Mouse (Mus musculus): Measurements from ENCODE around the gene Gm10563. TPM values are rescaled to one million over a fixed set of nuclear protein-coding genes. Genes with fewer than 3 reads are reported as not detected.
A peak's percentile ranks its signal among the peaks of the same experiment; 100 is the strongest.

Gm10563 gene
- total and polyA plus RNA-seq, 2 experiments from 2014 or later = not detected

GRCm38 (mm10) chr4:155645721-155646120, 513 bp upstream of the Gm10563 start:
- DNase-seq (ENCODE audit: low spot score) (no peak), ATAC-seq (ENCODE audit: low FRiP score) (no peak)
- no peak overlapping the region for H3K9ac ChIP-seq (replicated peaks; ENCODE audit: low read length, poor library complexity, severe bottlenecking)
- no peaks in the 10 kb centered on the region for H3K9me3 ChIP-seq (ENCODE audit: low read length)
- no peak overlapping the region for H3K27ac ChIP-seq (ENCODE audit: low read depth, low read length)
- H3K4me2 ChIP-seq (ENCODE audit: low read depth, low read length, poor library complexity, severe bottlenecking) = no peak overlapping the region
- H3K4me1 ChIP-seq (ENCODE audit: insufficient read depth, low read length) = no peaks in the 10 kb centered on the region
- no peak for TF ChIP-seq CTCF (IDR thresholded peaks at IDR 0.05)
- no peak overlapping the region for H3K4me3 ChIP-seq (ENCODE audit: low read depth, low read length)
- WGBS = 97% methylated on average over 5 of the region's 5 CpGs
- H3K27me3 ChIP-seq (ENCODE audit: insufficient read depth, low read length) = peaks cover under 1% of the 10 kb centered on the region; the same call in 1 of the 2 replicates
- peaks cover 76% of the 10 kb centered on the region for H3K36me3 ChIP-seq (ENCODE audit: insufficient read depth, low read length)

- Histone ChIP-seq H3K9ac (replicated peaks; ENCODE audit: low read length, poor library complexity, severe bottlenecking) (no peak overlapping the region), H3K27me3 (ENCODE audit: insufficient read depth, low read length) (no peaks in the 10 kb centered on the region), H3K4me3 (ENCODE audit: low read depth, low read length) (no peak overlapping the region), H3K9me3 (ENCODE audit: low read length) (no peaks in the 10 kb centered on the region), H3K4me1 (ENCODE audit: insufficient read depth, low read length) (no peaks in the 10 kb centered on the region), H3K27ac (ENCODE audit: low read depth, low read length) (no peak overlapping the region), H3K36me3 (ENCODE audit: insufficient read depth, low read length) (peaks cover 70% of the 10 kb centered on the region), H3K4me2 (ENCODE audit: low read depth, low read length, poor library complexity, severe bottlenecking) (no peak overlapping the region)
- no peak for ATAC-seq (ENCODE audit: low FRiP score)
- WGBS = 90% methylated on average over 1 of the region's 1 CpGs
- TF ChIP-seq CTCF (IDR thresholded peaks at IDR 0.05) = no peak
- DNase-seq (ENCODE audit: low spot score) = no peak
Observed at GRCm38 (mm10) chr4:155643531-155643930, 1.7 kb downstream of the Gm10563 start.

DNA sequence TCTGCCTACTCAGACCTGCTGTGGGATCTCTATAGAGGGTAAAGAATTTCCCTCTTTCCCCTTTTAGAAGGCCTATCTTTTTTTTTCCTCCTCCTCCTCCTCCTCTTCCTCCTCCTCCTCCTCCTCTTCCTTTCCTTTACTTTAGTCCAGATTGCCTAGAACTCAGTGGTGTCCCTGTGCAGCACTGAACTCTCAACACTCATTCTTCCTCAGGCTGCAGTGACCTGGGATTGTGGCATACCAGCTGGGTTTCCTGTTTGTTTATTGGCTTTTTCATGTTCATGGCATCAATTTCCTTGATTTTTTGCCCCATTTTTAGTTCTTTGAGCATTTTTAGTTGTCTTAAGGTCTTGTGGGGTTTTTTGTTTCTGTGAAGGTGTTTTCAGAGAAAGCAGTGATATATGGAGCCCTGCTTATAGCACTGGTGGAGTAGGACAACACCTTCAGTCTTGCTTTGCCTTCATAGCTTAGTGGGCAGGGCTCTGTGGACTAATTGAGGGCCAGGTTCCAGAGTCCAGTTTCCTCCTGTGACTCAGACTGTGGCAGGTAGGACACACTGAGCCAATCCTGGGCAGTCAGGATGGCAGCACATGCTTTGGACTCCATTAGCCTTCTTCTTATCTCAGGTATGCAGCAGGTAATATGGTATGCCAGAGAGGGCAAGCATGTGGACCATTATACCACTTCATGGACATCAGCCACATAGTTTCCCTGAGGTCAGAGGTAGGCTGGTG, 9.3 kb downstream of the Gm10563 start:
- no peak overlapping the region for H3K9ac ChIP-seq (replicated peaks; ENCODE audit: low read length, poor library complexity, severe bottlenecking)
- H3K27me3 ChIP-seq (ENCODE audit: insufficient read depth, low read length) = no peaks in the 10 kb centered on the region
- no peaks in the 10 kb centered on the region for H3K4me1 ChIP-seq (ENCODE audit: insufficient read depth, low read length)
- no peak for ATAC-seq (ENCODE audit: low FRiP score)
- TF ChIP-seq CTCF (IDR thresholded peaks at IDR 0.05) = no peak
- H3K36me3 ChIP-seq (ENCODE audit: insufficient read depth, low read length) = peaks cover 72% of the 10 kb centered on the region
- DNase-seq (ENCODE audit: low spot score) = no peak
- no peak overlapping the region for H3K4me3 ChIP-seq (ENCODE audit: low read depth, low read length)
- H3K27ac ChIP-seq (ENCODE audit: low read depth, low read length) = no peak overlapping the region
- no peaks in the 10 kb centered on the region for H3K9me3 ChIP-seq (ENCODE audit: low read length)
- no peak overlapping the region for H3K4me2 ChIP-seq (ENCODE audit: low read depth, low read length, poor library complexity, severe bottlenecking)

DNA sequence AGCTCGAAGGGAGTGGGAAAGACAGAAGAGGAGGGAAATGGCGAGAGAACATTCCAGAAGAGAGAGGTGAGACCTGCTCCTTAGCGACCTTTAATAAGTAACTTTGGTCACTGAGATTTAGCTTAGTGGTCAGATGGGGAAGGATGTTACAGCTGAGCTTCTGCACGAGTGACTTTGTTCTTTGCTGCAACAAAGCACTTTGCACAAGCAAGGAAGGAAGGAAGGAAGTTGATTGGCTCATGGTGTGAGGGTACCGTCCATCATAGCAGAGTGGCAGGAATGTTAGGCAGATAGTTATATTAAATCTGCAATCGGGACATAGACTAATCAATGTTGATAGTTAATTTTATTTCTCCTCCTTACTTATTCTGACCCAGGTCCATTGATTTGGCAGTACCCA, 14.9 kb downstream of the Gm10563 start:
- no peak for DNase-seq (ENCODE audit: low spot score)
- WGBS = 88% methylated on average over 6 of the region's 6 CpGs
- peaks cover 50% of the 10 kb centered on the region for H3K36me3 ChIP-seq (ENCODE audit: insufficient read depth, low read length)

GRCm38 (mm10) chr4:155624338-155625291, 20.6 kb downstream of the Gm10563 start, which contains the start of gene Cdk11b:
TSS of gene Cdk11b (plus strand) at chr4:155624854.
- ATAC-seq (ENCODE audit: low FRiP score) = peak; percentile 100
- Histone ChIP-seq H3K27me3 (ENCODE audit: insufficient read depth, low read length) (no peaks in the 10 kb centered on the region), H3K4me3 (ENCODE audit: low read depth, low read length) (peak within 1 kb of the TSS; percentile 74), H3K4me1 (ENCODE audit: insufficient read depth, low read length) (peaks cover 4% of the 10 kb centered on the region; the same call in 1 of the 2 replicates), H3K36me3 (ENCODE audit: insufficient read depth, low read length) (peaks cover 13% of the 10 kb centered on the region), H3K4me2 (ENCODE audit: low read depth, low read length, poor library complexity, severe bottlenecking) (peak within 1 kb of the TSS; percentile 74), H3K27ac (ENCODE audit: low read depth, low read length) (peak within 1 kb of the TSS; percentile 86), H3K9me3 (ENCODE audit: low read length) (no peaks in the 10 kb centered on the region), H3K9ac (replicated peaks; ENCODE audit: low read length, poor library complexity, severe bottlenecking) (peak within 1 kb of the TSS; percentile 67)
- under 1% methylated on average over 83 of the region's 84 CpGs for WGBS
- DNase-seq (ENCODE audit: low spot score) = peak; percentile 99
- no peak for TF ChIP-seq CTCF (IDR thresholded peaks at IDR 0.05)

More for the DNA sequence above, 14.9 kb downstream of the Gm10563 start:
- Histone ChIP-seq H3K4me1 (ENCODE audit: insufficient read depth, low read length) (no peaks in the 10 kb centered on the region), H3K27me3 (ENCODE audit: insufficient read depth, low read length) (no peaks in the 10 kb centered on the region), H3K9me3 (ENCODE audit: low read length) (no peaks in the 10 kb centered on the region), H3K27ac (ENCODE audit: low read depth, low read length) (no peak overlapping the region), H3K9ac (replicated peaks; ENCODE audit: low read length, poor library complexity, severe bottlenecking) (no peak overlapping the region), H3K4me3 (ENCODE audit: low read depth, low read length) (no peak overlapping the region), H3K4me2 (ENCODE audit: low read depth, low read length, poor library complexity, severe bottlenecking) (no peak overlapping the region)
- TF ChIP-seq CTCF (IDR thresholded peaks at IDR 0.05) = no peak
- ATAC-seq (ENCODE audit: low FRiP score) = no peak

Data from midbrain, postnatal 0 days (tissue).